Mouse (Mus musculus): ENCODE measurements around the gene Ppt2.

DNA sequence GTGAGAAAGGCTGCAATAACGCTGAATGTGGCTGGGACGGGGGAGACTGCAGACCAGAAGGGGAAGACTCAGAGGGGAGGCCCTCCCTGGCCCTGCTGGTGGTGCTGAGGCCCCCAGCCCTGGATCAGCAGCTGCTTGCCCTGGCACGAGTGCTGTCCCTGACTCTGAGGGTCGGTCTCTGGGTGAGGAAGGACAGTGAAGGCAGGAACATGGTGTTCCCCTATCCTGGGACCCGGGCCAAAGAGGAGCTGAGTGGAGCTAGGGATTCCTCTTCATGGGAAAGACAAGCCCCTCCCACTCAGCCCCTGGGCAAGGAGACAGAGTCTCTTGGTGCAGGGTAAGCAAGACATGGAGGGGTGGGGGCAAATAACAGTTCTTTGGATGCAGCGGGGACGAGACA, 44.9 kb downstream of the Ppt2 start:
- no peak for TF ChIP-seq POLR2A (IDR thresholded peaks at IDR 0.05; ENCODE audit: low read depth, low read length)
- no peak for TF ChIP-seq CTCF (IDR thresholded peaks at IDR 0.05; ENCODE audit: extremely low read depth, insufficient read length, insufficient replicate concordance, low read depth, low read length)
